Mouse (Mus musculus) activated CD4-positive, CD25-positive, alpha-beta regulatory T cell, adult 4 months (primary cell): ENCODE measurements around the gene Rasgrf2. TPM values are rescaled to one million over a fixed set of nuclear protein-coding genes. Genes with fewer than 3 reads are reported as not detected.

Experiments
- ATAC-seq: one replicate; pipeline ENCODE4 v1.8.0; 2017
- polyA plus RNA-seq, 2 experiments: library from polyadenylated mRNA; unstranded; fragments of 100-300 nt; shearing (Covaris generic); gene quantifications; one replicate each; pipeline ENCODE4 v1.2.1; 2017

Gene Rasgrf2
- polyA plus RNA-seq, 2 experiments from 2014 or later, result 1.7 to 2.9 TPM

- no peak for ATAC-seq
Measured at GRCm38 (mm10) chr13:91940113-91940512, 191.3 kb downstream of the Rasgrf2 start.

GRCm38 (mm10) chr13:91938826-91939225 is 192.6 kb downstream of the Rasgrf2 start:
- no peak for ATAC-seq

GRCm38 (mm10) chr13:91937232-91937631 is 194.2 kb downstream of the Rasgrf2 start:
- no peak for ATAC-seq

- ATAC-seq, result no peak
Measured at GRCm38 (mm10) chr13:91932122-91932521, 199.3 kb downstream of the Rasgrf2 start.

- no peak for ATAC-seq
Measured at GRCm38 (mm10) chr13:91929943-91930726, 201.3 kb downstream of the Rasgrf2 start.

- ATAC-seq, result no peak
Measured at GRCm38 (mm10) chr13:91928605-91929389, 202.7 kb downstream of the Rasgrf2 start.

- no peak for ATAC-seq
Measured at GRCm38 (mm10) chr13:91921010-91921409, 210.4 kb downstream of the Rasgrf2 start.

- ATAC-seq, result no peak
Measured at GRCm38 (mm10) chr13:91918764-91919163, 212.7 kb downstream of the Rasgrf2 start.

GRCm38 (mm10) chr13:91917835-91918234 is 213.6 kb downstream of the Rasgrf2 start:
- no peak for ATAC-seq

GRCm38 (mm10) chr13:91916308-91916707 is 215.1 kb downstream of the Rasgrf2 start:
- ATAC-seq, result no peak

GRCm38 (mm10) chr13:91915582-91916239 is 215.7 kb downstream of the Rasgrf2 start:
- no peak for ATAC-seq

GRCm38 (mm10) chr13:91915192-91915581 is 216.3 kb downstream of the Rasgrf2 start:
- ATAC-seq, result no peak

- ATAC-seq, result no peak
Measured at GRCm38 (mm10) chr13:91911652-91912051, 219.8 kb downstream of the Rasgrf2 start.

GRCm38 (mm10) chr13:91911211-91911610 is 220.2 kb downstream of the Rasgrf2 start:
- ATAC-seq, result no peak

GRCm38 (mm10) chr13:91908202-91908980 is 223.1 kb downstream of the Rasgrf2 start:
- ATAC-seq, result peak; percentile 81

- ATAC-seq, result no peak
Measured at GRCm38 (mm10) chr13:91906338-91906737, 225.1 kb downstream of the Rasgrf2 start.

GRCm38 (mm10) chr13:91896476-91896875 is 235.0 kb downstream of the Rasgrf2 start:
- no peak for ATAC-seq

GRCm38 (mm10) chr13:91893132-91893531 is 238.3 kb downstream of the Rasgrf2 start:
- peak; percentile 54 for ATAC-seq

GRCm38 (mm10) chr13:91890031-91890619 is 241.3 kb downstream of the Rasgrf2 start:
- no peak for ATAC-seq

GRCm38 (mm10) chr13:91884714-91885386 is 246.6 kb downstream of the Rasgrf2 start:
- no peak for ATAC-seq

- peak; percentile 52 for ATAC-seq
Measured at GRCm38 (mm10) chr13:91881837-91882480, 249.5 kb downstream of the Rasgrf2 start.
